Mouse (Mus musculus): ENCODE data around the gene Limd1.

GRCm38 (mm10) chr9:123479196-123479669, 727 bp downstream of the Limd1 start:
- TF ChIP-seq CTCF (IDR thresholded peaks at IDR 0.05; ENCODE audit: low read depth) (no peak), EP300 (IDR thresholded peaks at IDR 0.05; ENCODE audit: low read depth) (no peak)

Measured in heart, postnatal 0 days (tissue).